Mouse (Mus musculus): Measurements from ENCODE around the gene Nicn1. TPM values are rescaled to one million over a fixed set of nuclear protein-coding genes. Genes with fewer than 3 reads are reported as not detected.
"Not testable (repeated sequence)": the region's sequence is repeated elsewhere in the genome, so short reads cannot be mapped to it uniquely, and the experiment has no call there.

The Nicn1 gene
- polyA plus RNA-seq, 1 experiment from 2014 or later, result 41.0 TPM

DNA sequence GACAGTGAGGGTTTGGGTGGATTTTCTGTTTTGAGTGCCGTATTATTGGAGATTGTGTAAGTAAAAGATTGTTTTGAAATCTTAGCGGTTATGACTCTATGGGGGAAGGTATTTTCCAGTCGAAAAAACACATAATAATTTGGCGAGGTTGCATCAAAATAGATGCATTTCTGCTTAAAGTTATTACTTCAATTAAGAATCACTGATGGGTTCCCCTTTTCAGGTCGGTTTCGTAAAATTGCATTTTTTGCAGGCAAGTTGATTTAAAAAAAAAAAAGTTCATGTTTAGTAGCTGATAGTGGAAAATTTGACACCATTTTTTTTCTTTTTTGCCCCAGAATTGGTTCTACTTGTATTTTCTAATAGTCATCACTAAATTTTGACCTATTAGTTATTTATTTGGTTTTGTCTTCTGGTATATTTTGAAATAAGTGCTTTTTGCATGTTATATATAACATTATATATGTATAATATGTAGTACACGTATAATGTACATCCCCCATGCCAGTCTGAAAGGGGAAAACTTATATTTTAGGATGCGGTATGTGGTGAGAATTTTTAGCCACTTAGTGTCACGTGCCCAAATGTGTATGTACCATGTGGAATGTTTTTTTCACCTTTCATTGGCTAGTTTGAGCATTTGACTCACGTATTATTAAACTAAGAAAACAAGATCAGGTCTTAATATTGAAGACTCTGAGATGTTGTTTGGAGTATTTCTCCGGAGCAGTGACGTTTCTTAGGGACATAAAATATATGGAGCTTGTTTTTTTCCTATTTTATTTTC, 17.0 kb downstream of the Nicn1 start:
- Histone ChIP-seq H3K27me3 (no peaks in the 10 kb centered on the region), H3K36me3 (peaks cover 21% of the 10 kb centered on the region), H3K9ac (peak overlapping the region; percentile 99), H3K27ac (peak overlapping the region; percentile 100), H3K9me3 (replicated peaks) (no peaks in the 10 kb centered on the region), H3K4me2 (peak overlapping the region; percentile 64), H3K4me1 (peaks cover 46% of the 10 kb centered on the region), H3K4me3 (replicated peaks) (peak overlapping the region; percentile 94)
- no peak for ATAC-seq (replicated peaks; ENCODE audit: low FRiP score)
- WGBS, result 6% methylated on average over 12 of the region's 12 CpGs

DNA sequence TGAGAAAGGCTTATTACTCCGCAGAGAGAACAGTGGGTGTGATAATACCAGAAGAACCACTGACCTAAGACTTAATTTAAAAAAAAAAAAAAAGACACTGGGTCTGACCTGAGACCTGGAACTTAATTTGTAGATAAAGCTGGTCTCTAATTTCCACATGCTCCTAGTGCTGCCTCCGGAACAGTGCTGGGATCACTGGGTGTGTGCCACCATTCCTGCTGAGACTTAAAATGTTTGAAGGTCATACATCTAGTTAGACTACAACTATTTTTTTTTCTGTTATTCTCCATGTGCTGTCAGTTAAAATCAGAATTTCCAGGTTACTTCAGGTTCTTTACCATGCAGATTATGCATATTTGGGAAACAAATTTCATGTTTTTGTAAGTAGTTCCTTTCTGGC, 17.9 kb downstream of the Nicn1 start:
- Histone ChIP-seq H3K4me2 (peak overlapping the region; percentile 64), H3K27me3 (no peaks in the 10 kb centered on the region), H3K27ac (no peak overlapping the region), H3K4me3 (replicated peaks) (peak overlapping the region; percentile 94), H3K4me1 (peaks cover 46% of the 10 kb centered on the region), H3K9ac (peak overlapping the region; percentile 41), H3K36me3 (peaks cover 16% of the 10 kb centered on the region), H3K9me3 (replicated peaks) (no peaks in the 10 kb centered on the region)
- WGBS, result 51% methylated on average over 2 of the region's 2 CpGs
- ATAC-seq (replicated peaks; ENCODE audit: low FRiP score), result no peak

DNA sequence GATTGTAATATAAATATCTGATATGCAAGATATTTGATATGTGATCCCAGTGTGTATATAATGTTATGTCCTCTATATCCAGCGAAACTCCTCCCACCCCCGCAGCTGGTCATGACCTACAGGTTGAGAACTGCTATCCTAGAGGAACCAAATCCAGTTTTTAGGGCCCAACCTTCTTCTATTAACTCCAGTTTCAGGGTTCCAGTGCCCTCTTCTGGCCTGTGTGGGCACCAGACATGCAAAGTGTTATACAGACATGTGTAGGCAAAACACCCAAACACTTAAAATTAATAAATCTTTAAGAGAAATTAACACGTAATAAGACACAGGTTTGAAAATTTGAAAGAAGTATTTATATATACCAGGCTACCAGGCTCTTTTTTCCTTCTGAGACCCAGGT, 27.3 kb downstream of the Nicn1 start:
- 93% methylated on average over 3 of the region's 3 CpGs for WGBS

DNA sequence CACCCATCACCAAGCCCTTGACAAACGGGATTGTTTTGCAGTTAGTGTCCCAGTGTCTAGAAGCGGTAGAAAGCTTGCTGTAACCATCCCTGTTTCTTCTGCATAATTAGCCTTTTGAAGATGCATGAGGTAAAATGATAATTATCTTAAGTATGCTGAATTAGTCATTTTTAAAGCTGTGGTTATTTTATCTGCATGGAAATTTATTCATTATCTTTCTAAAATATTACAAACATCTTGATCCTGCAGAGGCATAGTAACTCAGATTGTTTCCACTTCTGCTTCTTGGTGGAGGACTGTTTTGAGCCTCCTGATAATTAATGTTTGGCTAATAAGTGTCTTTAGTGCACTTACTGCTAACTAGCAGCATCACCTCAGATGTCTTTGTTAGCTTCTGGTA, 28.2 kb downstream of the Nicn1 start:
- H3K9me3 ChIP-seq (replicated peaks), result no peaks in the 10 kb centered on the region
- no peak for ATAC-seq (replicated peaks; ENCODE audit: low FRiP score)
- no peak overlapping the region for H3K4me2 ChIP-seq
- H3K36me3 ChIP-seq, result peaks cover 70% of the 10 kb centered on the region
- H3K27me3 ChIP-seq, result no peaks in the 10 kb centered on the region
- H3K9ac ChIP-seq, result no peak overlapping the region
- no peak overlapping the region for H3K4me3 ChIP-seq (replicated peaks)
- no peak overlapping the region for H3K27ac ChIP-seq
- WGBS, result 88% methylated on average over 2 of the region's 2 CpGs
- H3K4me1 ChIP-seq, result no peaks in the 10 kb centered on the region

More for the DNA sequence above, 27.3 kb downstream of the Nicn1 start:
- H3K4me1 ChIP-seq, result no peaks in the 10 kb centered on the region
- ATAC-seq (replicated peaks; ENCODE audit: low FRiP score), result no peak
- H3K4me3 ChIP-seq (replicated peaks), result no peak overlapping the region
- peaks cover 69% of the 10 kb centered on the region for H3K36me3 ChIP-seq
- H3K9me3 ChIP-seq (replicated peaks), result no peaks in the 10 kb centered on the region
- H3K4me2 ChIP-seq, result no peak overlapping the region
- H3K27ac ChIP-seq, result no peak overlapping the region
- no peaks in the 10 kb centered on the region for H3K27me3 ChIP-seq
- H3K9ac ChIP-seq, result no peak overlapping the region

DNA sequence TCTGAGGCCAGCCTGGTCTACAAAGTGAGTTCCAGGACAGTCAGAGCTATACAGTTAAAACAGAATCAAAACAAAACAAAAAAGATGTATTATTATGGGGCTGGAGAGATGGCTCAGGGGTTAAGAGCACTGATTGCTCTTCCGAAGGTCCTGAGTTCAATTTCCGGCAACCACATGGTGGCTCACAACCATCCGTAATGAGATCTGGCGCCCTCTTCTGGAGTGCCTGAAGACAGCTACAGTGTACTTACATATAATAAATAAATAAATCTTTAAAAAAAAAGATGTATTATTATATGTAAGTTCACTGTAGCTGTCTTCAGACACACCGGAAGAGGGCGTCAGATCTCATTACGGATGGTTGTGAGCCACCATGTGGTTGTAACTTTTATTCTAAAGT, 31.8 kb downstream of the Nicn1 start:
- H3K4me3 ChIP-seq (replicated peaks); H3K9ac ChIP-seq: not testable (repeated sequence)
- whole genome bisulfite sequencing, result 88% methylated on average over 7 of the region's 7 CpGs

DNA sequence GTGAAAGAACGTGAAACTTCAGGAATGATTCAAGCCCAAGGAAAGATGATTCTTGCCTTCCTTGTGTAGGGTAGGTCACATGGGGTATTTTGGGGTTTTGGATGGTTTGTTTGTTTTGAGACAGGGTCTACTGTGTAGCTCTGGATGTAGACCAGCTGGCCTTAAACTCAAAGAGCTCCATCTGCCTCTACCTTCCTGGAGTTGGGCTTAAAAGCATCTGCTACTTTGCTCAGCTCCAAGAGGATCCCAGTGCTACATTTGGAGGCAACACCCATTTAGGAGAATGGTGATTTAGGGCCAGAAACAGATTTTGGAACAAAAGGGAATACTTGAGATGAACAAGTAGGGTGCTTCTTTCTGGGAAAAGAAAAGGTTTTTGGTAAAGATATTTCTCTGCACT, 34.6 kb downstream of the Nicn1 start:
- ATAC-seq (replicated peaks; ENCODE audit: low FRiP score), result no peak
- Histone ChIP-seq H3K4me2 (no peak overlapping the region), H3K4me3 (replicated peaks) (no peak overlapping the region), H3K9ac (no peak overlapping the region), H3K36me3 (peaks cover 62% of the 10 kb centered on the region), H3K4me1 (0 out of 2 replicates have a peak, but pooled peaks cover 2% of the 10 kb centered on the region), H3K27me3 (no peaks in the 10 kb centered on the region), H3K9me3 (replicated peaks) (no peaks in the 10 kb centered on the region), H3K27ac (no peak overlapping the region)
- WGBS, result 90% methylated on average over 1 of the region's 1 CpGs

More for the DNA sequence above, 31.8 kb downstream of the Nicn1 start:
- peaks cover 54% of the 10 kb centered on the region for H3K36me3 ChIP-seq
- not testable (repeated sequence) for H3K4me1 ChIP-seq; ATAC-seq (replicated peaks; ENCODE audit: low FRiP score); H3K27me3 ChIP-seq; H3K27ac ChIP-seq; H3K9me3 ChIP-seq (replicated peaks); H3K4me2 ChIP-seq

DNA sequence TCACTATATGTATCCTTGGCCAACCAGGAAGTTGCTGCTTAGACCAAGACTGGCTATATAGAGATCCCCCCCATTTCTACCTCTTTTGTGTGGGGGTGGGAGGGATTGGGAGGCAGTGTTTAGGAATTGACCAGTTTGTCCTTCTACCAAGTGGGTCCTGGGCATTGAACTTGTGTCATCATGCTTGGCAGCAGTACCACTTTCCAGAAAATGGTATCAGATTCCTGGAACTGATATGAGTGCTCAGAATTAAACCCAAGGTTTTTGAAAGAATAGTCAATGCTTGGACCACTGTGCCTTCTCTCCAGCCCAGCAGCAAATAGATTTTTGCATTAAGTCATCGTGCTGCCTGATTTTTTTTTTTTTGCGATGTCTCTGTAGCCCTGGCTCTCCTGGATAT, 35.6 kb downstream of the Nicn1 start:
- H3K27ac ChIP-seq, result no peak overlapping the region
- no peak overlapping the region for H3K4me2 ChIP-seq
- H3K9me3 ChIP-seq (replicated peaks), result no peaks in the 10 kb centered on the region
- H3K4me1 ChIP-seq, result 0 out of 2 replicates have a peak, but pooled peaks cover 2% of the 10 kb centered on the region
- H3K4me3 ChIP-seq (replicated peaks), result no peak overlapping the region
- H3K27me3 ChIP-seq, result no peaks in the 10 kb centered on the region
- H3K9ac ChIP-seq, result no peak overlapping the region
- no peak for ATAC-seq (replicated peaks; ENCODE audit: low FRiP score)
- 98% methylated on average over 2 of the region's 2 CpGs for WGBS
- peaks cover 64% of the 10 kb centered on the region for H3K36me3 ChIP-seq

DNA sequence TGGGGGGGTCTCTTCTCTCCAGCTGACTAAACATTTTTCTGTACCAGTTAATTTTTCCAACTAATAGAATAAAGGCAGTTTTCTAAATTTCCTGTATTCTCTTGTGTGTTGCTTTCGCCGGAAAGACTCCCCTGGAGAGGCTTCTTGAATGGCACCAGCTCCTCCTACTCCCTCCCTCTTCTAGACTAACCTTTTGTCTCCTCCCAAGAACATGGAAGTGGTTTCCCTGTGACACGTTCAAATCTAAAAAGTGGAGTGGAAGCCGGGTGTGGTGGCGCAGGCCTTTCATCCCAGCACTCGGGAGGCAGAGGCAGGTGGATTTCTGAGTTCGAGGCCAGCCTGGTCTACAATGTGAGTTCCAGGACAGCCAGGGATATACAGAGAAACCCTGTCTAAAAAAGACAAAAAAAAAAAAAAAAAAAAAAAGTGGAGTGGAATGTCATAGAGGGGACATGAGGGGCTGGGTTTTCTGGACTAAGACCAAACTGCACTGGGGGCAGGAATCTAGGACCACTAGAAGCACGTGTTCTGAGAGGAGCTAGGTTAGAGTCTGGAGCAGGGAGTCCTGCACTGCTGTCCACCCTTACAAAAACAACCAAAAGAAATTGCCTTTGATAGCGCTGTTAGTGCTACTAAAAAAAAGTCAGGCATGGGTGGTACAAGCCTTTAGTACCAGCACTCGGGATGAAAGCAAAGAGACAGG, 47.8 kb downstream of the Nicn1 start:
- no peaks in the 10 kb centered on the region for H3K27me3 ChIP-seq
- ATAC-seq (replicated peaks; ENCODE audit: low FRiP score), result no peak
- H3K4me1 ChIP-seq, result peaks cover 41% of the 10 kb centered on the region
- peak overlapping the region; percentile 73 for H3K4me3 ChIP-seq (replicated peaks)
- H3K9me3 ChIP-seq (replicated peaks), result no peaks in the 10 kb centered on the region
- peak overlapping the region; percentile 78; the same call in 1 of the 2 replicates for H3K4me2 ChIP-seq
- H3K27ac ChIP-seq, result peak overlapping the region; percentile 96
- WGBS, result 65% methylated on average over 10 of the region's 10 CpGs
- H3K9ac ChIP-seq, result 0 out of 2 replicates have a peak overlapping the region, but pooled peaks have one; percentile 86
- H3K36me3 ChIP-seq, result peaks cover 49% of the 10 kb centered on the region

DNA sequence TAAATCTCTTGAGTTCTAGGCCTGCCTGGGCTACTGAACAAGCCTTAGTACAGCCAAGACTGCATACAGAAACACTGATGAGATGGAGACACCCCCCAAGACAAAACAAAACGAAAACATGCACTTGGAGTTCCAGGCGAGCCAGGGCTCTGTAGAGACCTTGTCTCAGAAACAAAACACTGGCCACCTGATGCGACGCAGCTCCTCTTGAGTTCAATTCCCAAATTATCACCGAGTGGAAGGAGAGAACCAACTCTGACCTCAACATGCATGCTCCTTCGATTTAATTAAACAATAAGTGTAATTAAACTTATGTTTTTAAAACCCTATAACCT, 48.3 kb downstream of the Nicn1 start:
- peak overlapping the region; percentile 96 for H3K27ac ChIP-seq
- peak; percentile 13; the same call in 1 of the 2 replicates for ATAC-seq (replicated peaks; ENCODE audit: low FRiP score)
- peaks cover 41% of the 10 kb centered on the region for H3K4me1 ChIP-seq
- H3K4me2 ChIP-seq, result peak overlapping the region; percentile 78
- H3K9ac ChIP-seq, result 0 out of 2 replicates have a peak overlapping the region, but pooled peaks have one; percentile 86
- no peaks in the 10 kb centered on the region for H3K9me3 ChIP-seq (replicated peaks)
- WGBS, result 15% methylated on average over 6 of the region's 6 CpGs
- H3K4me3 ChIP-seq (replicated peaks), result peak overlapping the region; percentile 73
- H3K36me3 ChIP-seq, result peaks cover 44% of the 10 kb centered on the region
- no peaks in the 10 kb centered on the region for H3K27me3 ChIP-seq

DNA sequence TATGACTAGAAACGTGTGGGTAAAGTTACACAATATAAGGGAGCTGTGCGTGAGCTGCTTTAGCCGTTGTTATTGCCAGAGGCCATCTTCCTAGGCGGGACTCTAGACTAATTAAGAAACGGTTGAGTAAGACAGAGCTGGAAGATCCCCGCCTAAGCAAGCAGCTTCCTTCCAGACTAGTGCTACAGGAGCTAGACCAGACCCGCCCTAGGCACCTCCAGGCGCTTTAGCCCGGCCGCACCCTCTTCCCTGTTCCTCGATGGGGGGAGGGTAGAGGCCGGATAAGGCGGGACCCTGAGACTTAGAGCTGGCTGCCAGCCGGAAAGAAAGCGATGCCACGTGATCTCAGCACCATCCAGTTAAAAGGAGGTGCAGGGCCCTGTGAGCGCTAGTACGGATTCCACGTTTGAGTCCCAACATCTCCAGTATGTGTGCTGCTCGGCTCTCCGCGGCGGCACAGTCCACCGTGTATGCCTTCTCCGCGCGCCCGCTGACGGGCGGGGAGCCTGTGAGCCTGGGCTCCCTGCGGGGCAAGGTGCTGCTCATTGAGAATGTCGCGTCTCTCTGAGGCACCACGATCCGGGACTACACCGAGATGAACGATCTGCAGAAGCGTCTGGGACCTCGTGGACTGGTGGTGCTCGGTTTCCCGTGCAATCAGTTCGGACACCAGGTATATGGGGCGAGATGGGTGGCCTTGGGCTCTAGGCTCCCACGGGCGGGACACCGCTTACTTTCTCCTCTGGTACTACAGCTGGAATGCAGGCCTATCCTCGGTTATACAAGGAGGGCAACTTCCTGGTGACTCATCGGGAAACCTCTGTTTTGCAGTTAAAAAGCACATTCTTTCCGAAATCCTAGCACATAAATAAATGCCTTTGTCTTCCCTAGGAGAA, 48.9 kb downstream of the Nicn1 start, which contains the start of gene Gpx1:
Gene Gpx1 (plus strand): TSS at position 18 of the 896 bp plus-strand sequence.
- Histone ChIP-seq H3K9ac (peak within 1 kb of the TSS; percentile 86), H3K9me3 (replicated peaks) (no peaks in the 10 kb centered on the region), H3K4me3 (replicated peaks) (peak within 1 kb of the TSS; percentile 73), H3K4me2 (peak within 1 kb of the TSS; percentile 78), H3K36me3 (peaks cover 38% of the 10 kb centered on the region), H3K27me3 (no peaks in the 10 kb centered on the region), H3K27ac (peak within 1 kb of the TSS; percentile 96), H3K4me1 (peaks cover 41% of the 10 kb centered on the region)
- under 1% methylated on average over 49 of the region's 49 CpGs for WGBS
- peak; percentile 99 for ATAC-seq (replicated peaks; ENCODE audit: low FRiP score)

DNA sequence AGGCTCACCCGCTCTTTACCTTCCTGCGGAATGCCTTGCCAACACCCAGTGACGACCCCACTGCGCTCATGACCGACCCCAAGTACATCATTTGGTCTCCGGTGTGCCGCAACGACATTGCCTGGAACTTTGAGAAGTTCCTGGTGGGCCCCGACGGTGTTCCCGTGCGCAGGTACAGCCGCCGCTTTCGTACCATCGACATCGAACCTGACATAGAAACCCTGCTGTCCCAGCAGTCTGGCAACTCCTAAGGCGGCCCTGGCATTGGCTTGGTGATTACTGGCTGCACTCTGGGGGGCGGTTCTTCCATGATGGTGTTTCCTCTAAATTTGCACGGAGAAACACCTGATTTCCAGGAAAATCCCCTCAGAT, 49.6 kb downstream of the Nicn1 start:
- Histone ChIP-seq H3K27ac (peak overlapping the region; percentile 96), H3K36me3 (peaks cover 31% of the 10 kb centered on the region)
- 8% methylated on average over 20 of the region's 20 CpGs for WGBS

More for the DNA sequence above, 49.6 kb downstream of the Nicn1 start:
- Histone ChIP-seq H3K27me3 (no peaks in the 10 kb centered on the region), H3K4me2 (peak overlapping the region; percentile 78), H3K9me3 (replicated peaks) (no peaks in the 10 kb centered on the region), H3K9ac (peak overlapping the region; percentile 86), H3K4me1 (peaks cover 41% of the 10 kb centered on the region), H3K4me3 (replicated peaks) (peak overlapping the region; percentile 73)
- no peak for ATAC-seq (replicated peaks; ENCODE audit: low FRiP score)

All from kidney, embryonic 15.5 days (tissue).